Mouse (Mus musculus): ENCODE measurements at regions not wholly inside any gene's neighbourhood (a gene's known extent, or its start where the extent isn't known, plus 50 kb on each side); places are given as distances from the start of the nearest gene placed in this dataset.

- TF ChIP-seq POLR2A (IDR thresholded peaks at IDR 0.05; ENCODE audit: insufficient read length, low read depth) (no peak), REST (IDR thresholded peaks at IDR 0.05; ENCODE audit: insufficient read depth, insufficient read length) (no peak), MAX (IDR thresholded peaks at IDR 0.05; ENCODE audit: low read depth) (no peak), TCF12 (IDR thresholded peaks at IDR 0.05; ENCODE audit: insufficient read depth, poor library complexity, severe bottlenecking) (no peak), USF1 (IDR thresholded peaks at IDR 0.05; ENCODE audit: low read depth) (no peak), MYOG (IDR thresholded peaks at IDR 0.05; ENCODE audit: control insufficient read depth in 1 of 3, insufficient read depth in 1 of 3, insufficient read length in 2 of 3, low read depth in 2 of 3) (no peak), CEBPB (IDR thresholded peaks at IDR 0.05; ENCODE audit: insufficient read depth, poor library complexity, severe bottlenecking) (no peak), TCF3 (IDR thresholded peaks at IDR 0.05; ENCODE audit: insufficient read length, low read depth) (no peak)
These were observed 748.3 kb downstream of the Mettl4 start for GRCm38 (mm10) chr17:94001515-94001914.
